Mouse (Mus musculus): ENCODE data around the gene Rtn4r. TPM values are rescaled to one million over a fixed set of nuclear protein-coding genes. Genes with fewer than 3 reads are reported as not detected.

The Rtn4r gene
- total and polyA plus RNA-seq, 3 experiments: not detected

DNA sequence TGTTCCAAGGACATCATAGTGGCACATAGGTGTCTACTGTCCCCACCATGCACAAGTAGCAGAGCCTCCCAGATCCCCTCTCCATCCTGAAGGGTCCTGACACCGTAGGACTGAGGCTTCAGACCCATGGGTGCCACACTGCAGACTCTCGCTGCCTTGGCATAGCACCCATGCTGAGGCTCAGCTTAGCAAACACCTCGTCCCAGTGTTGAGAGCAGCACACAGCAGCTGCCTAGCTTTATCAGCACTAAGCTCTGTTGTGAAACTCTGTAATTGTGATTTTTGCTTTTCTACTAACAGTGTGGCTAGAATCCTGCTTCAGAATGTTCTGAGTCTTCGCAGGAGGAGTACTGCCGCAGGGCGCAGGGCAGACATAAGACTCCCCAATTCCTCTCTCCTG, 70.4 kb downstream of the Rtn4r start:
- no peak for DNase-seq (ENCODE audit: extremely low read depth)
- H3K4me1 ChIP-seq (ENCODE audit: control insufficient read depth in 1 of 2, insufficient read depth in 2 of 2): peaks cover 8 to 20% of the 10 kb centered on the region in 2 experiments; a peak in 3 of 4 replicates
- H3K9ac ChIP-seq (ENCODE audit: insufficient read depth, low read depth): no peak overlapping the region
- no peak for TF ChIP-seq NRF1 (IDR thresholded peaks at IDR 0.05; ENCODE audit: low read depth, low read length)
- TF ChIP-seq MAFK (IDR thresholded peaks at IDR 0.05; ENCODE audit: insufficient replicate concordance, low read length): no peak
- TF ChIP-seq IRF4 (IDR thresholded peaks at IDR 0.05; ENCODE audit: low read depth, low read length): no peak
- no peaks in the 10 kb centered on the region for H3K9me3 ChIP-seq (replicated peaks; ENCODE audit: low read length)
- no peak overlapping the region for H3K4me3 ChIP-seq (replicated peaks in 1 of 3; ENCODE audit: low read depth in 2 of 3, low read length in 2 of 3, poor library complexity in 1 of 3)
- H3K27me3 ChIP-seq (replicated peaks): peaks cover 95% of the 10 kb centered on the region
- H3K79me2 ChIP-seq (replicated peaks; ENCODE audit: control insufficient read depth, extremely low read depth, insufficient read depth, poor library complexity, severe bottlenecking): no peaks in the 10 kb centered on the region
- no peak overlapping the region for H3K4me2 ChIP-seq (ENCODE audit: insufficient read depth, low read depth, poor library complexity, severe bottlenecking)
- H3K36me3 ChIP-seq (replicated peaks in 1 of 2; ENCODE audit: control insufficient read depth in 1 of 2, insufficient read depth in 1 of 2, low read length in 1 of 2): no peaks in the 10 kb centered on the region
- in situ Hi-C loops (cut with MboI; ENCODE audit: low pct_ligation_motif_present, low pct_unique_long_range_greater_than_20kb, low sequenced_read_pairs) (no loop called here), dilution Hi-C loops (cut with MboI; ENCODE audit: extremely low pct_ligation_motif_present, extremely low pct_unique_long_range_greater_than_20kb, low sequenced_read_pairs) (no loop called here)
- no peak overlapping the region for H3K27ac ChIP-seq (ENCODE audit: insufficient read depth, low read depth)

DNA sequence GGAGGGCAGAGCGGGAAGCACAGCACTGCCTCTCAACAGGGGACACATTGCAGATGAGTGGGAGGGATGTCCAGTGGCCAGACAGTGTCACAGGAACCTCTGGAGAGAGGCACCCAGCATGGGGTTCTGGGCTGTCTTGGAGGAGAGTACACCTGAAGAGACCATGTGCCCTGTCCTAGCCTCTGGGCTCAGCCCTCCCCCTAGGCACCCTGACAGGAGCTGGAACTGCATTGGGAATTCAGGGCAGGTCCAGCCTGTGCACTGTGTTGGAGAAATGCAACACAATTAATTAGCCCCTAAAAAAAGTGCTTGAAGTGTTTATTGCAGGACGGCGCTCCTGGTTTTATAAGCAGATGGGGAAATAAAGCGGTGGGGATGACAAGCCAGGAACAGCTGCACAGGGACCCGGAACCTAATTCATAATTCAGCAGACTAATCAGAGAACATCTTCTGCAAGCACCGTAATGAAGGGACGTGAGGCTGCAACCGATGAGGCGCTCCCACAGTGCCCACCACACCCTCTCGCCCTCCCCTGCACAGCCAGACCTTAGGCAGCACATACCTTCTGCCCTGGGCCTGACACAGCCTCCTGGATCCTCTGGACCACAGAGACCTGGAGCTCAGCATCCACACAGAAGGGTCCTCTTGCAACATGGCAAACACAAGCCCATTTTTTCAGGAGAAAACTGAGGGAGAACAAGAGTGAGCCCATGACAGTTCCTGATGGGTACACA, 71.1 kb downstream of the Rtn4r start:
- H3K79me2 ChIP-seq (replicated peaks; ENCODE audit: control insufficient read depth, extremely low read depth, insufficient read depth, poor library complexity, severe bottlenecking): no peaks in the 10 kb centered on the region
- H3K36me3 ChIP-seq (replicated peaks in 1 of 2; ENCODE audit: control insufficient read depth in 1 of 2, insufficient read depth in 1 of 2, low read length in 1 of 2): no peaks in the 10 kb centered on the region
- no peak overlapping the region for H3K4me3 ChIP-seq (replicated peaks in 1 of 3; ENCODE audit: low read depth in 2 of 3, low read length in 2 of 3, poor library complexity in 1 of 3)
- TF ChIP-seq TCF12 (IDR thresholded peaks at IDR 0.05; ENCODE audit: low read depth, low read length): no peak
- no peak for TF ChIP-seq MAX (IDR thresholded peaks at IDR 0.05; ENCODE audit: low read length)
- peaks cover 8 to 20% of the 10 kb centered on the region in 2 experiments; a peak in 3 of 4 replicates for H3K4me1 ChIP-seq (ENCODE audit: control insufficient read depth in 1 of 2, insufficient read depth in 2 of 2)
- no peak overlapping the region for H3K9ac ChIP-seq (ENCODE audit: insufficient read depth, low read depth)
- no peaks in the 10 kb centered on the region for H3K9me3 ChIP-seq (replicated peaks; ENCODE audit: low read length)
- in situ Hi-C loops (cut with MboI; ENCODE audit: low pct_ligation_motif_present, low pct_unique_long_range_greater_than_20kb, low sequenced_read_pairs): no loop called here
- H3K27me3 ChIP-seq (replicated peaks): peaks cover 92% of the 10 kb centered on the region
- no peak overlapping the region for H3K4me2 ChIP-seq (ENCODE audit: insufficient read depth, low read depth, poor library complexity, severe bottlenecking)
- DNase-seq (ENCODE audit: extremely low read depth): no peak
- dilution Hi-C loops (cut with MboI; ENCODE audit: extremely low pct_ligation_motif_present, extremely low pct_unique_long_range_greater_than_20kb, low sequenced_read_pairs): no loop called here
- H3K27ac ChIP-seq (ENCODE audit: insufficient read depth, low read depth): no peak overlapping the region

DNA sequence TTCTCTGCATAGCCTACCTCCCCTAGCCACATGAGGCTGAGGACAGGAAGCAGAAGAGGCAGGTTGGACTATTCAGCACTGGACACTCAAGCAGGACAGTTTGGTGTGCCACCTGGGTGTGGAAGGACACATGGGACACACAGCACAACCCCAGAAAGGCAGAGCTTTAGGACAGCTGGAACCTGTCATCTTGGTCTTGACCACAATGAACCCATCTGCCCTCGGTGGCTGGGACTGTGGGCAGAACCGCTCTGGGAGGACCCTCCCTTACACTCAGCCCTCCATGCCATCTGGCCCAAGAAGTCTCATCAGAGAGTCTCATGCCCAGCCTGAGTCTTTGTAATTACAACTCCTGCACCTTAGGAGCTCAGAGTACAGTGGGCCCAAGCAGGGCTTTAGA, 72.6 kb downstream of the Rtn4r start:
- dilution Hi-C loops (cut with MboI; ENCODE audit: extremely low pct_ligation_motif_present, extremely low pct_unique_long_range_greater_than_20kb, low sequenced_read_pairs) (no loop called here), in situ Hi-C loops (cut with MboI; ENCODE audit: low pct_ligation_motif_present, low pct_unique_long_range_greater_than_20kb, low sequenced_read_pairs) (no loop called here)
- DNase-seq (ENCODE audit: extremely low read depth): no peak
- H3K27ac ChIP-seq (ENCODE audit: insufficient read depth, low read depth): no peak overlapping the region
- H3K4me2 ChIP-seq (ENCODE audit: insufficient read depth, low read depth, poor library complexity, severe bottlenecking): no peak overlapping the region
- peaks cover 1 to 12% of the 10 kb centered on the region in 2 experiments; a peak in 3 of 4 replicates for H3K4me1 ChIP-seq (ENCODE audit: control insufficient read depth in 1 of 2, insufficient read depth in 2 of 2)
- H3K9me3 ChIP-seq (replicated peaks; ENCODE audit: low read length): no peaks in the 10 kb centered on the region
- no peaks in the 10 kb centered on the region for H3K36me3 ChIP-seq (replicated peaks in 1 of 2; ENCODE audit: control insufficient read depth in 1 of 2, insufficient read depth in 1 of 2, low read length in 1 of 2)
- H3K4me3 ChIP-seq (replicated peaks in 1 of 3; ENCODE audit: low read depth in 2 of 3, low read length in 2 of 3, poor library complexity in 1 of 3): no peak overlapping the region
- no peak for TF ChIP-seq POLR2A (IDR thresholded peaks at IDR 0.05; ENCODE audit: low read depth, low read length)
- no peak for TF ChIP-seq MAFK (IDR thresholded peaks at IDR 0.05; ENCODE audit: insufficient replicate concordance, low read length)
- TF ChIP-seq E2F4 (IDR thresholded peaks at IDR 0.05; ENCODE audit: insufficient replicate concordance, low read depth, low read length): no peak
- no peak for TF ChIP-seq UBTF (IDR thresholded peaks at IDR 0.05; ENCODE audit: low read depth, low read length)
- TF ChIP-seq TCF12 (IDR thresholded peaks at IDR 0.05; ENCODE audit: low read depth, low read length): no peak
- TF ChIP-seq ZKSCAN1 (IDR thresholded peaks at IDR 0.05; ENCODE audit: borderline replicate concordance, low read depth, low read length): no peak
- TF ChIP-seq JUN (IDR thresholded peaks at IDR 0.05; ENCODE audit: insufficient read depth, low read depth, low read length): no peak
- TF ChIP-seq ELF1 (IDR thresholded peaks at IDR 0.05; ENCODE audit: low read depth, low read length): no peak
- no peak for TF ChIP-seq CHD1 (IDR thresholded peaks at IDR 0.05; ENCODE audit: low read depth, low read length)
- H3K27me3 ChIP-seq (replicated peaks): peaks cover 93% of the 10 kb centered on the region
- H3K79me2 ChIP-seq (replicated peaks; ENCODE audit: control insufficient read depth, extremely low read depth, insufficient read depth, poor library complexity, severe bottlenecking): no peaks in the 10 kb centered on the region
- H3K9ac ChIP-seq (ENCODE audit: insufficient read depth, low read depth): no peak overlapping the region
